Mouse (Mus musculus): Measurements from ENCODE around the gene Rlf. TPM values are rescaled to one million over a fixed set of nuclear protein-coding genes. Genes with fewer than 3 reads are reported as not detected.
"Not testable (repeated sequence)": the region's sequence is repeated elsewhere in the genome, so short reads cannot be mapped to it uniquely, and the experiment has no call there.

The Rlf gene
- polyA plus RNA-seq, 1 experiment = 4.6 TPM

DNA sequence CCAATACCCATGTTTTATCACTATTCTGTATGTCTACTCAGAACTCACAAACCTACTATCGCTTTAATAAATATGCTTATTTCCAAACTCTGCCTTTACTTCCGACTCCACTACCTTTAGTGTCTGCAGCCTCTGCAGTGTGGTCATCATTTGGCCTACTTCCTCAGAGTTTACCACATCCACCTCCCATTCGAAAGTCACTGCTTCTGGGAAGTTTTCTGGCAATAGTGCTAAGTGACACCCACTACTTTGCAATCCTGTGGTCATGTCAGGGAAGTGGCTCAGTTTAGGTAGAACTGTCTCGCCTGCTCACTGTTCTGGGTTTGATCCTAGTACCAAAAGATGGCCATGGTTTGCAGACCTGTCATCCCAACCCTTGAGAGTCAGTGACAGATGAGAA lies 17.9 kb downstream of the Rlf start:
- H3K4me3 ChIP-seq (ENCODE audit: insufficient read depth, low read depth, low read length) = no peak overlapping the region
- no peak overlapping the region for H3K27ac ChIP-seq (replicated peaks; ENCODE audit: low read depth, low read length)
- peaks cover 9% of the 10 kb centered on the region for H3K4me1 ChIP-seq (ENCODE audit: control insufficient read depth, insufficient read depth, insufficient read length, low read length)

DNA sequence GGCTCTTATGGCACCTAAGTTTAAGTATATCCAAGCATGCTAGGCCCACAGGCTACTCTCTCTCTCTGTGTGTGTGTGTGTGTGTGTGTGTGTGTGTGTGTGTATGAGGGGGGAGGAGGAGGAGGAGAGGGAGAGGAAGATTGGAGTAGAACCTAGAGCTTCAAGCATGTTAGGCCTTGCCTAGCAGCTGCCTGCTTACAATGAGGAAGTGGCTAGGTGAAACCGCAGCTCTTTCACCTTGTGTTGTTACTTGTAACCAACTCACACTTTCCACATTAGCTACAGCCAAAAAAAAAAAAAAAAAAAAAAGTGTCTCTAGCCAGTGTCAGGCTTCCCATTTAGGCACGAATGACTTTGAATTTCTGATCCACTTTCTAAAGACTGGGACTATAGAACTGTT lies 18.7 kb downstream of the Rlf start:
- peaks cover 9% of the 10 kb centered on the region for H3K4me1 ChIP-seq (ENCODE audit: control insufficient read depth, insufficient read depth, insufficient read length, low read length)
- no peak overlapping the region for H3K27ac ChIP-seq (replicated peaks; ENCODE audit: low read depth, low read length)
- no peak overlapping the region for H3K4me3 ChIP-seq (ENCODE audit: insufficient read depth, low read depth, low read length)

DNA sequence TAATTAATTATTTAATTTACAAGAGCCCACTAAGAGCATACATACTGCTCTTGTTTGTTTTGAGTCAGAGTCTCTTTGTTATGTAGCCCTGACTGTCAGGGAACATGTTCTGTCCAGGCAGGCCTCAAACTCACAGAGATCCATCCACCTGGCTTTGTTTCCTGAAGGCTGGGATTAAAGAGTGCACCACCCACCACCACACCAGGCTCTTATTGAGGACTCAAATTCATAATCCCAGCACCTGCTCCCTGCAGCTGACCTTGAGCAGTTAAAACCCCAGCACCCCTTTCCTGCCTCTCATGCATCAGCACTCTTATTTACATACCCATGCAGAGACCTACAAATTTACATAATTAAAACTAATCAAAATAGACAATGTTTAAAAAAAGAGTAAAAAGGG lies 20.1 kb downstream of the Rlf start:
- H3K4me1 ChIP-seq (ENCODE audit: control insufficient read depth, insufficient read depth, insufficient read length, low read length) = peaks cover 6% of the 10 kb centered on the region
- no peak overlapping the region for H3K4me3 ChIP-seq (ENCODE audit: insufficient read depth, low read depth, low read length)
- no peak overlapping the region for H3K27ac ChIP-seq (replicated peaks; ENCODE audit: low read depth, low read length)

DNA sequence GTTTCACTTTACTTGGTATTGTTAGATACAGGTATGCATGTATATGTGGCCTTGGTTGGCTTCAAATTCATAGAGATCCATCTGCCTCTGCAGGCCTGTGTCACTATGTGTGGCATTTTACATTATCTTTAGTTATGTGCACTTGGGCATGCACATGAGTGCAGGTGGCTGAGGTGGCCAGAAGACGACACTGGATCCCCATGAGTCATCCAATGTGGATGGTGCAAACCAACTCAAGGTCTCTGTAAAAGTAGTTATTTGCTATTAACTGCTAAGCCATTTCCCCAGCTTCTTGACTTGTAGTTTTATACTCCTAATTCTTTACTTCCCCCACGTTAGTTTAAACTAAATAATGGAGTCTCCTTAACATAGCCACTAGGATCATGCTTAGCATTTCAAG lies 22.6 kb downstream of the Rlf start:
- H3K27ac ChIP-seq (replicated peaks; ENCODE audit: low read depth, low read length) = no peak overlapping the region
- no peak overlapping the region for H3K4me3 ChIP-seq (ENCODE audit: insufficient read depth, low read depth, low read length)
- peaks cover 6% of the 10 kb centered on the region for H3K4me1 ChIP-seq (ENCODE audit: control insufficient read depth, insufficient read depth, insufficient read length, low read length)

DNA sequence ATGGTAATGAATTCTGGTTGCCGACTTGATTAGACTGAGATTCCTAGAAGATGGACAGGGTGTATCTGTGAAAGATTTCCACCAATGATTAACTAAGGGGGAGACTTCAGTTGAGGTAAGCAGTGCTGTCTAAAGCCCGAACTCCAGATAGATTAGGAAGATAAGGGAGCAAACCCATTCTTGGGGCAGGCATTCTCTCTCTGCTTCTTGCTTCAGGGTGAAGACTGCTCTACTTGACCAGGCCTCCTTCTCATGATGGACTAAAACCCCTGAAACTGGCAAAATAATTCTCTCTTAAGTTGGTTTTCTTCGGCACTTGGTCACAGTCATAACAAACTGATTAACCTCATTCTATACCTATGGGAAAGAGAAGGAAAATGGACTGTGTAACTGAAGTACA lies 25.5 kb downstream of the Rlf start:
- H3K27ac ChIP-seq (replicated peaks; ENCODE audit: low read depth, low read length) = no peak overlapping the region
- H3K4me1 ChIP-seq (ENCODE audit: control insufficient read depth, insufficient read depth, insufficient read length, low read length) = no peaks in the 10 kb centered on the region
- H3K4me3 ChIP-seq (ENCODE audit: insufficient read depth, low read depth, low read length) = no peak overlapping the region

DNA sequence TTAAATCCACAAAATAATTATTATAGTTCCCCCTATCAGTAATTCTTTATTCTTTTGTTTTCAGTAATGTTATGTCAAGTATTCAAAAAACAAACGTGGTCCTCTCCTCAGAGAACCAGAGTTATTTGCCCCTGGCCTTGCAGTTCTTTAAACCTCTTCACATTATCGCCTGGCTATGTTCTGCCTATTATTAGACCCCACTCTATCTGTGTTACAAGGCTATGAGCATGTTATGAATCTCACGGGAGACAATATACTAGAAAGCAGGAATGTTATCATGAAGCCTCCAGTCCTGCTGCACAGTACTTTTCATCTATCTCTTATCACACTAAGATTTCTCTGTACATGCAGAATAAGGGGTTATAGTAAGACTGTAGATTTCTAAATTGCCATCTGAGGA lies 35.2 kb downstream of the Rlf start:
- Histone ChIP-seq H3K4me3 (ENCODE audit: insufficient read depth, low read depth, low read length) (no peak overlapping the region), H3K4me1 (ENCODE audit: control insufficient read depth, insufficient read depth, insufficient read length, low read length) (no peaks in the 10 kb centered on the region), H3K27ac (replicated peaks; ENCODE audit: low read depth, low read length) (no peak overlapping the region)

DNA sequence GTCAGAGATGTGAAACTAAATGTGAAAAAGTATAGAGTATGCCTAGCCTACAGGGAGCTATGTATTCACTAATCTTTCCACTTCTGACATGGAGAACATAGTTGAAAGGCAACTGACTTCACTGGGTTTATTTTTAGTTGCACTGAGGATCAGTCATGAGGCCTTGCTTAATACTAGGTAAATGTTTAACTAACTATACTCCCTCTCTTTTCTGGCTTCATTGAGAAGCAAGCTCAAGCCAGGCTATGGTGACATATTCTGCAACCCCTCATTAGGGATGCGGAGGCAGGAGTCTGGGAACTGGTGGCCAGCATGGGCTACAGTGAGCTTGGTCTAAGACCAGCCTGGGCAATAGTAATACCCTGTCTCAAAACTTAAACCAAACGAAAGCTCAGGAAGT lies 47.2 kb downstream of the Rlf start:
- H3K4me3 ChIP-seq (ENCODE audit: insufficient read depth, low read depth, low read length) = no peak overlapping the region
- H3K4me1 ChIP-seq (ENCODE audit: control insufficient read depth, insufficient read depth, insufficient read length, low read length) = no peaks in the 10 kb centered on the region
- H3K27ac ChIP-seq (replicated peaks; ENCODE audit: low read depth, low read length) = no peak overlapping the region

DNA sequence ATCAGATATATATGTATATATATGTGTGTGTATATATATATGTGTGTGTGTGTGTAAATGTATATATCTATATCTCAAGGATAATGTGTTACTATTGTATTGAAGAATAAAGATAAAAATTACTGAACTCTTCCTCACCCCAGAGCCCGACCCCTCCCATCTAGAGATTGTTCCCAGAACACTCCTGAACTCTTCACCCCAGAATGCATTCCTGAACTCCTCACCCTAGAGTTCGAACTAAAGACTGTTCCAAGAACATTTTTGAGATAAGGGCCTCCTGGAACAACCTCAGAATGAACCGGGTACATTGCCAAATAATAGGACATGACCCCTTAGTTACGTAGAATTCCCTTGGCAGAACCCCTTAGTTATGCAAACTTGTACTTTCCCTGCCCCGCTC lies 48.2 kb downstream of the Rlf start:
- H3K4me1 ChIP-seq (ENCODE audit: control insufficient read depth, insufficient read depth, insufficient read length, low read length); H3K27ac ChIP-seq (replicated peaks; ENCODE audit: low read depth, low read length); H3K4me3 ChIP-seq (ENCODE audit: insufficient read depth, low read depth, low read length): not testable (repeated sequence)

DNA sequence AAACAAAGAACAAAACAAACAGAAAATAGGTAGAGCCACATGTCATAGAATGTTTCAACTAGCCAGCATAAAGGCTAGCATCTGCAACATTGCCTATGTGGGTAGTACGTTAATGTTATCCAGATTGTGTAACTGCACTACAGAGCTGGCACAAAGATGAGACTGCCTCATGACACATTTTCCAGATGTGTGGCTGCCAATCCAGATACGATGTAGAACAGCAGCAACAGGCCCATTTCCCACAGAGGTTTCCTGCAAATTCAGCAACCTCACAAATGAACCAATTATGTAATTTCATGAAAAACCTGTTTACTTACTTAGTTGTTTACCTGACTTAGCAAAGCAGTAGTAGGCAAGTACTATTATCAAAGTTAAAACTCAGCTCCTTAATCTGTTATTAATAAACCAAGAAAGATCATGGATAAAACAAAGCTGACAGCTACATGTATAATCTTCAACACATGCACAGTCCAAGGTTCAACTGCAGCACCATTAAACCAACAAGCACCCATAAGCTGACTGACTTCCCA lies 51.3 kb downstream of the Rlf start:
- Histone ChIP-seq H3K4me1 (ENCODE audit: control insufficient read depth, insufficient read depth, insufficient read length, low read length) (no peaks in the 10 kb centered on the region), H3K27ac (replicated peaks; ENCODE audit: low read depth, low read length) (no peak overlapping the region), H3K4me3 (ENCODE audit: insufficient read depth, low read depth, low read length) (no peak overlapping the region)

DNA sequence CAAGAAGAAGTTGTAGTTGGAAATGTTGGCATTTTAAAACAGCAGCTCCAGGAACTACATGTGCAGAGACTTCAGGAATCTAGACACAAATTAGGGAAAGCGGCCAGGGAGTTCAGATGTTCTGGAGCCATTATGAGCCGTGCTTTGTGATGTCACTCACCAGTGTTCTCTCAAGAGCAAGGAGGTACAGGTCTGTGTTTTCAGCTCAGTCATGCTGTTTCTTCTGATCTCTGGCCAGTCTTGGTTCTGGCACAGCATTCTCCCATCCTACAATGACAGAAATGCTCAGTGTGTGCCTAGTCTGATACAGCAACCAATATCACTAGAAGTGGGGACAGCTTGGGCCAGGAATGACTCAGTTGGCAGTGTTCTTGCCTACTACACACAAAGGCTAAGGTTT lies 105.8 kb downstream of the Rlf start, which contains the start of gene Tmco2:
TSS of gene Tmco2 (minus strand) at position 101 of the 400 bp plus-strand sequence.
- H3K4me1 ChIP-seq (ENCODE audit: control insufficient read depth, insufficient read depth, insufficient read length, low read length) = no peaks in the 10 kb centered on the region
- no peak within 1 kb of the TSS for H3K27ac ChIP-seq (replicated peaks; ENCODE audit: low read depth, low read length)

DNA sequence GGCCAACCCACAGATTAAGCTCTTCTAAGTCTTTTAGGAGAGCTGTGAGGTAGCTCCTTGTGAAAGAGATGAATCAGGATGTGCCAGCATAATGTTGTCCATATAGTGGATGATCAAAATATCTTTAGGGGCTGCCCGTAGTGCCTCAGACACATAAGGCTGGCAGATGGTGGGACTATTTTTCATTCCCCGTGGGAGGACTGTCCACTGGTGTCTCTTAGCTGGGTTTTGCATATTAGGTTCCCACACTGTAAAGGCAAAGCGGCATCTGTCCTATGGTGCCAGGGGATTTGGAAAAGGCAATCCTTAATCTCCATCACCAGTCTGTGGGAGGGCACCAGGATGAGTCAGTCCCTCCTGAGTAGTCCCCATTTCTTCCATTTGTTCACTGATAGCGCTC lies 111.6 kb downstream of the Rlf start:
- H3K4me3 ChIP-seq (ENCODE audit: insufficient read depth, low read depth, low read length) = no peak overlapping the region
- H3K4me1 ChIP-seq (ENCODE audit: control insufficient read depth, insufficient read depth, insufficient read length, low read length) = no peaks in the 10 kb centered on the region
- H3K27ac ChIP-seq (replicated peaks; ENCODE audit: low read depth, low read length) = no peak overlapping the region

More for the DNA sequence above, 105.8 kb downstream of the Rlf start, which contains the start of gene Tmco2:
- no peak within 1 kb of the TSS for H3K4me3 ChIP-seq (ENCODE audit: insufficient read depth, low read depth, low read length)

DNA sequence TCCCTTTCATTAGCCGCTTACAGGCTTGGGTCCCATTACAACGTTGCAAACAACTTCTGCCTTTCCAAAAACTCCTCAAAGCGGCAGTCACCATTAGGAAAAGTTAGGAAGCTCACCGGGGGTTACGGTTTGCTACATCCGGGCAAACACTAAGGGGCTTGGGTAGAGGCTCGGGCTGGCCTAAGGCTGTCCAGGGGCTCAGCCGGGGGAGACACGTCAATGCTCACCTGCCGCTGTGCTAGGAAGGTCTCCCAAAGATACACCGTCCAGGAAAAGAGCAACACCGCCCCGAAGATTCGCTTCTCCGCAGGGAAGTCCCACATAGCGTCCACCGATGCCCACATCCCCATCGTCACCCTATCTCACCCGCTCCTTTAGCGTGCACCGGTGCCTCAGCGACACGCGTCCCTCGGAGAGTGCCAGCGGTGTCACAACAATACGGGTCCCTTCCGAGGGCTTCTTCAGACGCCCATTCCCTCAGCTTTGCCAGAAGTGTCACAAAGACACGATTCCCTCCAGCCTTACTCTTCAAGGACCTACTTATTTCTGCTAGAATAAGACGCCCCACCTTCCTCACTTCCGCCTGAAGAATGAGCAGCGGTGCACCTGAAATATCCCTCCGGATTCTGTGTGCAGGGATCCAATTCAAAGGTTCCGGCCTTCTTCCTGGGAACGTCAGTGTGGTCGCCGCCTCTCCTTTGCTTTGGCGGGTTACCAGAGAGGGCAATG lies 117.1 kb downstream of the Rlf start, which contains the start of gene Zmpste24:
TSS of gene Zmpste24 (minus strand) at position 592 of the 729 bp plus-strand sequence.
- peaks cover 3% of the 10 kb centered on the region for H3K4me1 ChIP-seq (ENCODE audit: control insufficient read depth, insufficient read depth, insufficient read length, low read length)
- 0 out of 2 replicates have a peak within 1 kb of the TSS, but pooled peaks have one; percentile 28 for H3K27ac ChIP-seq (replicated peaks; ENCODE audit: low read depth, low read length)
- peak within 1 kb of the TSS; percentile 93 for H3K4me3 ChIP-seq (ENCODE audit: insufficient read depth, low read depth, low read length)

Other genes starting within 250 kb of the Rlf start
- gene Smap2, start 197.8 kb downstream of the Rlf start, polyA plus RNA-seq (2012; ENCODE audit: insufficient read depth, insufficient read length, missing spikeins) = 9.5 and 12.0 TPM in 2 replicates
- not detected in 2 replicates for gene Col9a2, start 175.7 kb downstream of the Rlf start, polyA plus RNA-seq (2012; ENCODE audit: insufficient read depth, insufficient read length, missing spikeins)
- 14.9 and 18.0 TPM in 2 replicates for gene Zmpste24, start 116.8 kb downstream of the Rlf start, polyA plus RNA-seq (2012; ENCODE audit: insufficient read depth, insufficient read length, missing spikeins)
- gene Tmco2, start 105.9 kb downstream of the Rlf start, polyA plus RNA-seq (2012; ENCODE audit: insufficient read depth, insufficient read length, missing spikeins) = not detected in 2 replicates
- not detected in 2 replicates for gene Gm12888, start 109.8 kb upstream of the Rlf start, polyA plus RNA-seq (2012; ENCODE audit: insufficient read depth, insufficient read length, missing spikeins)
- not detected in 2 replicates for gene Gm12886, start 208.0 kb upstream of the Rlf start, polyA plus RNA-seq (2012; ENCODE audit: insufficient read depth, insufficient read length, missing spikeins)